Mouse (Mus musculus) embryonic facial prominence, embryonic 10.5 days (tissue): ENCODE measurements around the gene Idh3g. TPM values are rescaled to one million over a fixed set of nuclear protein-coding genes. Genes with fewer than 3 reads are reported as not detected.

Source experiments
- DNase-seq: peaks from one replicate; pipeline ENCODE4 v3.0.0-alpha.2; 2017; ENCODE audit warnings: low spot score
- H3K27ac ChIP-seq: fragments of 300-500 bp; sonication (generic); replicated peaks from 2 replicates; pipeline ENCODE4 v1.5.1; 2016; ENCODE audit warnings: mild to moderate bottlenecking
- H3K27me3 ChIP-seq: fragments of 300-500 bp; sonication (generic); replicated peaks from 2 replicates; pipeline ENCODE4 v1.6.1; 2016; ENCODE audit warnings: low read depth, mild to moderate bottlenecking; ENCODE audit not compliant: poor library complexity, severe bottlenecking
- H3K36me3 ChIP-seq: fragments of 300-500 bp; sonication (generic); replicated peaks from 2 replicates; pipeline ENCODE4 v1.6.1; 2016; ENCODE audit warnings: mild to moderate bottlenecking, moderate library complexity
- H3K4me1 ChIP-seq: fragments of 300-500 bp; sonication (generic); 2 replicates; pipeline ENCODE4 v1.6.1; 2016
- H3K4me3 ChIP-seq: fragments of 300-500 bp; sonication (generic); 2 replicates; pipeline ENCODE4 v1.5.1; 2016; ENCODE audit warnings: mild to moderate bottlenecking, moderate library complexity
- H3K9me3 ChIP-seq: fragments of 300-500 bp; sonication (generic); 2 replicates; pipeline ENCODE4 v1.6.1; 2016; ENCODE audit warnings: mild to moderate bottlenecking
- WGBS: fragments of 180-500 bp; shearing (Covaris S2); methylation state at CpG from one replicate; pipeline ENCODE4 v1.1.7; 2016; 5-methylcytosine and 5-hydroxymethylcytosine counted together
- polyA plus RNA-seq: library from polyadenylated mRNA; unstranded; fragments of >200 nt; fragmentation: Nextera tagmentation; extraction: Ambion mirVana; gene quantifications from 2 replicates; pipeline ENCODE4 v1.2.1, GENCODE M21; 2016

Idh3g gene
- polyA plus RNA-seq, 1 experiment from 2014 or later, result 176 TPM

DNA sequence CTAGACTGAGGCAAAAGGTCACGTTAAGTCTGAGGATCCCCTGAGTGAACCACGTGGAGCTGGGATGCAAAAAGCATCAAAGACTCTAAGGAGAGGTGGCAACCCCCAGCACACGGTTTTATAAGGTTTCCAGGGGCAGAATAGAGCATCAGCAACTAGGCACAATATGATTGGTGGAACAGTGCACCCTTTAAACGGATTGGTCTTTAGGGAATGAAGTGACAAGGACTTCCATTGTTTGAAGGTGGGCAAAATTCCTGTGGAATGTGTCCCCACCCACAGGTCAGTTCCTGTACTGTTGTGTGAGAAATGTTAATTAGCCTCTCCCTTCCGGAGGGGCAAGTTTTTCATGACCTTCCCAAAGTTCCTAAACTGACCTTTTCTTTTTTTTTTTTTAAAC, 47.5 kb downstream of the Idh3g start:
- Histone ChIP-seq H3K9me3 (no peaks in the 10 kb centered on the region), H3K27ac (no peak overlapping the region), H3K27me3 (peaks cover 29% of the 10 kb centered on the region), H3K4me3 (no peak overlapping the region), H3K4me1 (no peaks in the 10 kb centered on the region), H3K36me3 (no peaks in the 10 kb centered on the region)
- WGBS, result 53% methylated on average over 5 of the region's 5 CpGs
- DNase-seq, result no peak

GRCm38 (mm10) chrX:73738155-73738554, 48.5 kb downstream of the Idh3g start:
- no peak overlapping the region for H3K4me3 ChIP-seq
- H3K4me1 ChIP-seq, result no peaks in the 10 kb centered on the region
- H3K36me3 ChIP-seq, result no peaks in the 10 kb centered on the region
- H3K27me3 ChIP-seq, result peaks cover 34% of the 10 kb centered on the region
- no peak overlapping the region for H3K27ac ChIP-seq
- DNase-seq, result no peak
- WGBS, result 75% methylated on average over 1 of the region's 1 CpGs
- H3K9me3 ChIP-seq, result no peaks in the 10 kb centered on the region

GRCm38 (mm10) chrX:73730908-73731307, 55.8 kb downstream of the Idh3g start:
- peaks cover 10% of the 10 kb centered on the region; the same call in 1 of the 2 replicates for H3K36me3 ChIP-seq
- H3K4me1 ChIP-seq, result no peaks in the 10 kb centered on the region
- no peak overlapping the region for H3K4me3 ChIP-seq
- WGBS, result 49% methylated on average over 1 of the region's 1 CpGs
- DNase-seq, result no peak
- peaks cover 11% of the 10 kb centered on the region for H3K27me3 ChIP-seq
- no peaks in the 10 kb centered on the region for H3K9me3 ChIP-seq
- no peak overlapping the region for H3K27ac ChIP-seq

Other genes with a start within 250 kb of the Idh3g start
- gene Dusp9, start 147.5 kb downstream of the Idh3g start, polyA plus RNA-seq, result 109 and 139 TPM in 2 replicates
- 6.6 and 7.4 TPM in 2 replicates for gene Pnck, start 126.8 kb downstream of the Idh3g start, polyA plus RNA-seq
- 4.7 and 5.6 TPM in 2 replicates for gene Slc6a8, start 113.7 kb downstream of the Idh3g start, polyA plus RNA-seq
- 152 and 153 TPM in 2 replicates for gene Bcap31, start 70.7 kb downstream of the Idh3g start, polyA plus RNA-seq
- gene Abcd1, start 70.3 kb downstream of the Idh3g start, polyA plus RNA-seq, result 8.1 and 10.4 TPM in 2 replicates
- gene Plxnb3, start 29.8 kb downstream of the Idh3g start, polyA plus RNA-seq, result 0.08 and 0.14 TPM in 2 replicates
- gene Srpk3, start 12.5 kb downstream of the Idh3g start, polyA plus RNA-seq, result 1.00 and 2.0 TPM in 2 replicates
- gene Ssr4, start 131 bp upstream of the Idh3g start, polyA plus RNA-seq, result 101 and 107 TPM in 2 replicates
- 0.65 and 0.79 TPM in 2 replicates for gene Pdzd4, start 38.1 kb upstream of the Idh3g start, polyA plus RNA-seq
- gene Avpr2, start 105.2 kb upstream of the Idh3g start, polyA plus RNA-seq, result 0.05 and 0.07 TPM in 2 replicates
- 8.0 and 8.2 TPM in 2 replicates for gene L1cam, start 109.2 kb upstream of the Idh3g start, polyA plus RNA-seq
- gene Arhgap4, start 135.0 kb upstream of the Idh3g start, polyA plus RNA-seq, result 2.1 and 2.6 TPM in 2 replicates
- 169 and 181 TPM in 2 replicates for gene Naa10, start 135.0 kb upstream of the Idh3g start, polyA plus RNA-seq
- gene Renbp, start 144.0 kb upstream of the Idh3g start, polyA plus RNA-seq, result 22.4 and 23.3 TPM in 2 replicates
- 79.9 and 84.5 TPM in 2 replicates for gene Hcfc1, start 179.5 kb upstream of the Idh3g start, polyA plus RNA-seq
- 54.0 and 62.2 TPM in 2 replicates for gene Irak1, start 237.0 kb upstream of the Idh3g start, polyA plus RNA-seq